Mouse (Mus musculus) MEL (cell line): ENCODE measurements around the gene Tubg2.

Source experiments
- CHD1 ChIP-seq: IDR thresholded peaks from 2 replicates; pipeline ENCODE4 v1.6.1; 2012; ENCODE audit warnings: low read depth, mild to moderate bottlenecking, inconsistent platforms, low read length, improper control_type of control experiment
- CTCF ChIP-seq, 3 experiments: IDR thresholded peaks in 2 of 3; conservative IDR thresholded peaks in 1 of 3; 2 replicates each; pipeline ENCODE4 v1.5.1; 2011 to 2012; ENCODE audit warnings: low read length in 3 of 3, low read depth in 2 of 3, mild to moderate bottlenecking in 2 of 3, improper control_type of control experiment in 1 of 3, inconsistent platforms in 1 of 3, mixed read lengths in 1 of 3, moderate library complexity in 1 of 3; ENCODE audit not compliant: control insufficient read depth in 1 of 3, insufficient read depth in 1 of 3, poor library complexity in 1 of 3, severe bottlenecking in 1 of 3
- E2F4 ChIP-seq: IDR thresholded peaks from 2 replicates; pipeline ENCODE4 v1.6.1; 2011; ENCODE audit warnings: low read depth, low read length, improper control_type of control experiment, borderline replicate concordance
- ELF1 ChIP-seq: IDR thresholded peaks from 2 replicates; pipeline ENCODE4 v1.6.1; 2014; ENCODE audit warnings: low read depth, mild to moderate bottlenecking, inconsistent platforms, low read length, improper control_type of control experiment, moderate library complexity
- EP300 ChIP-seq, 2 experiments: IDR thresholded peaks; 2 replicates each; pipeline ENCODE4 v1.6.1; 2011; ENCODE audit warnings: improper control_type of control experiment in 2 of 2, low read length in 2 of 2, low read depth in 1 of 2, mild to moderate bottlenecking in 1 of 2
- GATA1 ChIP-seq: IDR thresholded peaks from 2 replicates; pipeline ENCODE4 v1.6.1; 2011; ENCODE audit warnings: low read depth, low read length, improper control_type of control experiment
- MAZ ChIP-seq: IDR thresholded peaks from 2 replicates; pipeline ENCODE4 v1.6.1; 2012; ENCODE audit warnings: low read depth, mild to moderate bottlenecking, inconsistent platforms, low read length, improper control_type of control experiment
- MEF2A ChIP-seq: IDR thresholded peaks from 2 replicates; pipeline ENCODE4 v1.6.1; 2014; ENCODE audit warnings: low read depth, mild to moderate bottlenecking, inconsistent platforms, low read length, improper control_type of control experiment; ENCODE audit not compliant: poor library complexity, insufficient replicate concordance, severe bottlenecking; ENCODE audit errors: extremely low read depth
- MYC ChIP-seq: IDR thresholded peaks from 2 replicates; pipeline ENCODE4 v1.6.1; 2011; ENCODE audit warnings: low read depth, mild to moderate bottlenecking, low read length, improper control_type of control experiment, moderate library complexity
- NELFE ChIP-seq: IDR thresholded peaks from 2 replicates; pipeline ENCODE4 v1.6.1; 2011; ENCODE audit warnings: low read depth, low read length, improper control_type of control experiment
- SIN3A ChIP-seq: IDR thresholded peaks from 2 replicates; pipeline ENCODE4 v1.6.1; 2012; ENCODE audit warnings: low read length, improper control_type of control experiment, inconsistent platforms
- ZNF384 ChIP-seq: IDR thresholded peaks from 2 replicates; pipeline ENCODE4 v1.6.1; 2012; ENCODE audit warnings: low read depth, mild to moderate bottlenecking, inconsistent platforms, low read length, improper control_type of control experiment

GRCm38 (mm10) chr11:101120545-101121188 lies 35.0 kb upstream of the Tubg2 start:
- TF ChIP-seq ZNF384 (no peak), CTCF (IDR thresholded peaks at IDR 0.05 in 2 of 3, conservative IDR thresholded peaks at IDR 0.05 in 1 of 3; ENCODE audit: control insufficient read depth in 1 of 3, insufficient read depth in 1 of 3, low read depth in 2 of 3, low read length in 3 of 3, poor library complexity in 1 of 3, severe bottlenecking in 1 of 3) (no peak), ELF1 (no peak), MAZ (no peak), GATA1 (no peak), SIN3A (no peak), MEF2A (no peak), CHD1 (no peak), NELFE (no peak), E2F4 (no peak), MYC (no peak), EP300 (IDR thresholded peaks at IDR 0.05; ENCODE audit: low read depth in 1 of 2, low read length in 2 of 2) (no peak)
